Mouse (Mus musculus): ENCODE data around the gene Ppp1r36.
"Not testable (repeated sequence)": the region's sequence is repeated elsewhere in the genome, so short reads cannot be mapped to it uniquely, and the experiment has no call there.

Ppp1r36 gene

GRCm38 (mm10) chr12:76401674-76402073 is 15.7 kb upstream of the Ppp1r36 start:
- DNase-seq = no peak

GRCm38 (mm10) chr12:76402991-76403885 is 14.1 kb upstream of the Ppp1r36 start:
- DNase-seq = no peak

GRCm38 (mm10) chr12:76403886-76404537 is 13.3 kb upstream of the Ppp1r36 start, which contains the start of gene Hspa2:
TSS of gene Hspa2 (plus strand) at chr12:76404176.
- DNase-seq = peak; percentile 100

DNA sequence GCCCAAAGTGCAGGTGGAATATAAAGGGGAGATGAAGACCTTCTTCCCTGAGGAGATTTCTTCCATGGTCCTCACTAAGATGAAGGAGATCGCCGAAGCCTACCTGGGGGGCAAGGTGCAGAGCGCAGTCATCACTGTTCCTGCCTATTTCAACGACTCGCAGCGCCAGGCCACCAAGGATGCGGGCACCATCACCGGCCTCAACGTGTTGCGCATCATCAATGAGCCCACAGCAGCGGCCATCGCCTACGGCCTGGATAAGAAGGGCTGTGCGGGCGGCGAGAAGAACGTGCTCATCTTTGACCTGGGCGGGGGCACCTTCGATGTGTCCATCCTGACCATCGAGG is 12.5 kb upstream of the Ppp1r36 start:
- no peak for DNase-seq

DNA sequence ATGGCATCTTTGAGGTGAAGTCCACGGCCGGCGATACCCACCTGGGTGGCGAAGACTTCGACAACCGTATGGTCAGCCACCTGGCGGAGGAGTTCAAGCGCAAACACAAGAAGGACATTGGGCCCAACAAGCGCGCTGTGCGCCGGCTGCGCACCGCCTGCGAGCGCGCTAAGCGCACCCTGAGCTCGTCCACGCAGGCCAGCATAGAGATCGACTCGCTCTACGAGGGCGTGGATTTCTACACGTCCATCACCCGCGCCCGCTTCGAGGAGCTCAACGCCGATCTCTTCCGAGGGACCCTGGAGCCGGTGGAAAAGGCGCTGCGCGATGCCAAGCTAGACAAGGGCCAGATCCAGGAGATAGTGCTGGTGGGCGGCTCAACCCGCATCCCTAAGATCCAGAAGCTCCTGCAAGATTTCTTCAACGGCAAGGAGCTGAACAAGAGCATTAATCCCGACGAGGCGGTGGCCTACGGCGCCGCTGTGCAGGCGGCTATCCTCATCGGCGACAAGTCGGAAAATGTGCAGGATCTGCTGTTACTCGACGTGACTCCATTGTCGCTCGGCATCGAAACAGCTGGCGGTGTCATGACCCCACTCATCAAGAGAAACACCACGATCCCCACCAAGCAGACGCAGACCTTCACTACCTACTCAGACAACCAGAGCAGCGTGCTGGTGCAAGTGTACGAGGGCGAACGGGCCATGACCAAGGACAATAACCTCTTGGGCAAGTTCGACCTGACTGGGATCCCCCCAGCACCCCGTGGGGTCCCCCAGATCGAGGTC is 12.0 kb upstream of the Ppp1r36 start:
- DNase-seq = peak; percentile 68

GRCm38 (mm10) chr12:76405971-76406370 is 11.4 kb upstream of the Ppp1r36 start:
- DNase-seq = peak; percentile 30

GRCm38 (mm10) chr12:76407184-76407583 is 10.2 kb upstream of the Ppp1r36 start:
- DNase-seq = no peak

DNA sequence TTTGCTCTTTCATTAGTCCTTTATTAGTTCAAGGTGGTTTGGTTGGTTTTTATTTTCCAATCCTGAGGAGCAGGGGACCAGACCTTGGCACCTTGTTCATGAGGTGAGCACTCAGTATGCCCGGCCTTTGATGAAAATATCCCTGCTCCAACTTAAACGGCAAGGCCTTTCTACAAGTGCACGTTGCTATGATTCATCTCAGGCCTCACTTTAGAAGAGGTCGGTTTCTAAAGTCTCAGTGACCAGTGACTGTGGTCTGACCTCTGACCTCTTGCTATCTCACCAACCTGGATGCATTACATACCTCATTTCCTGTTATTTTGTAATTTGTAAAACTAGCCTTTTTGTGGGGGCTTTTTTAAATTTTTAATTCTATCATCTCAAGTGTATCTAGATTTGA is 8.2 kb upstream of the Ppp1r36 start:
- no peak for DNase-seq

- DNase-seq = no peak
Measured at GRCm38 (mm10) chr12:76415383-76416010, 1.8 kb upstream of the Ppp1r36 start.

GRCm38 (mm10) chr12:76418346-76418745 is 1.0 kb downstream of the Ppp1r36 start:
- DNase-seq = no peak

GRCm38 (mm10) chr12:76425256-76425655 is 7.9 kb downstream of the Ppp1r36 start:
- DNase-seq = no peak

GRCm38 (mm10) chr12:76427546-76427945 is 10.2 kb downstream of the Ppp1r36 start:
- no peak for DNase-seq

DNA sequence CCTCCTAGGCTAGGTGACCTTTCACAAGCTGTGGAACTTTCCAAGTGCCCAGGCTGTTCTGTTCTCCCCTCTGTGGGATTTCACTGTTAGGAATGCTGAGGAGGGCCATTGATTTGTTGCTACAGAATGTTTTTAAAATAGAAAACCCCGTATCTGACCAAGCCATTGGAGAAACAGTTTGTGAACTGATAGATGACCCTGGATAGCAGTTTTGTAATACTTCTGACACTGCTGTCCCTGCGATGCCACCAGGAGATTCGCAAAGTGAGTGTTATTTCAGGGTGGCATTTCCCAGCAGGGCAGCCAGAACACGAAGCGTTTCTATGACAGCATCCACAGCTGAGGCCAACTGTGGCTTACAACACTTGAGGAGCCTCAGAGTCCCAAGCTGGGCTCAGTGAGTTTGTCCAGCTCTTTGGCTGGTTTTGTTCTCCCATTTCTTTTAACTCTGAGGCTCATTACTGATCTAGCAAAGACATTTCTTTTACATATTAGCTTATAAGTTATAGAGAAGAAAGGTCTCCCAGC is 13.6 kb downstream of the Ppp1r36 start:
- DNase-seq = no peak

- no peak for DNase-seq
Measured at GRCm38 (mm10) chr12:76431431-76431830, 14.1 kb downstream of the Ppp1r36 start.

DNA sequence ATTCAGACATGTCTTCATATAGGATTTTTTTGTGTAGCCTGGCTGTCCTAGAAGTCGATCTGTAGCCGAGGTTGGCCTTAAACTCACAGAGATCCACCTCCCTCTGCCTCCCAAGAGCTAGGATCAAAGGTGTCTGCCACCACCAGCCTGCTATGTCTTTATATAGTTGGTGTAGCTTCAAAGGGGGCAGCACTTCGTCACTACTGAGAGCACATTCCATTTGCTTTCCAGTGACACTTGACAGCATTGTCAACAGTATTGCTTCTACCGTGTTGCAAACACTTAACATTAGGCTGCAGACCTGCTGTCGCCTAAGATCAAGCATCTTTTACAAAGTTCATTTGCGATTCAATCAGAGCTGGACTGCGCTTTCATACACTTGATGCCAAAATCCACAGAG is 16.8 kb downstream of the Ppp1r36 start:
- DNase-seq = no peak

DNA sequence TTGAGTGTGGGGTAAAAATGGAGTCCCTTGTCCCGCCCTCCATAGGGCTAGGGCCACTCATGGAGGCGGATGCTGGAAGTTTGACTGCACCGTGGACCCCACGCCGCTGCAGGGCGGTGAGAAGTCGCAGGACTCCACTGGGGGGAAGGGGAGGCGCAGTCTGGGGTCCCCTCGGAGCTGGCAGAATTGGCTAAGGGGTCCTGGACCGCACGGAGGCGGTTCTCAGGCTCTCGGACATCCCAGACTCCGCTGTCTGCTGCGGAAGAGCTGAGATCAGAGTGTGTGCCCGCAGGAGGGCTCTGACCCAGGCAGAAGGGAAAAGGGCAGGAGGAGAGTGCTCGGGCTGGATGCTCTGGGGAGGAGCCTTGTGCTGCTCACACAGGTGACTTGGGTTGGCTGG is 17.7 kb downstream of the Ppp1r36 start:
- DNase-seq = no peak

GRCm38 (mm10) chr12:76435549-76435948 is 18.2 kb downstream of the Ppp1r36 start:
- no peak for DNase-seq

- DNase-seq = not testable (repeated sequence)
Measured at GRCm38 (mm10) chr12:76443488-76443887, 26.1 kb downstream of the Ppp1r36 start.

- DNase-seq = no peak
Measured at GRCm38 (mm10) chr12:76444359-76444772, 27.0 kb downstream of the Ppp1r36 start.

DNA sequence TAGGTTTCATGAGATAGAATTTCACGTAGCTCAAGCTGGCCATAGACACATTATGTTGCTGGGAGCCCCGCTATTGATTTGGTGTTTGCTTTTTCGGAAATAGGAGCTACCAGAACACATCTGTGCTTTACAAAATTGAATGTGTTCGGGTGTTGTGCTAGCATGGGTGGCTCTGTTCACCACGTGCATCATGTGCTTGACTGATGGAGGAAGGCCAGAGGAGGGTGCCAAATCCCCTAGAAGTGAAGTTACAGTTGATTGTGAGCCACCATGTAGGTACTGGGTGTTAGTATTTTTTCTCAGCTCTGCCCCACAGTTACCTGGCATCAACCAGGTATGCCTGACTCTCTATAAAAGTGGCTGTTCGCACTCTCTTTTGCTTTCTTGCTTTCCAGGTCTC is 27.5 kb downstream of the Ppp1r36 start:
- no peak for DNase-seq

DNA sequence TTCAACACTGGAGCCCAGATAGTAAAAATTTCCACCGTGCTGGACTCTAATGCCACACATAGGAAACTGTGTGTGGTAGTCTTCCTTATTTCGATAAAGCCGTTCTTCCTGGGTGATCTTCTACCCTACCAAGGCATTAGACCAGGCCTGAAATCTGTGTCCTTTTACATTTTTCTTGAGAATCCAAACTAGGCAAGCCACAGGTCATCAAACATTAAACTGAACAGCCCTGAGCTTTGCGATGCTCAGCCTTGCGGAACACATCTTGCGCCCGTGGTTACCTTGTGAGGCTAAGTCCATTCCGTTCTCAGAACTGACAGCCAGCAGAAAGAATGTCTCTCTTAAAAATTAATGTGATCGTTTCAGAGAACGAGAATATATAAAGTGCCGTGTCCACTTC is 28.9 kb downstream of the Ppp1r36 start:
- DNase-seq = peak; percentile 33

GRCm38 (mm10) chr12:76448127-76448526 is 30.8 kb downstream of the Ppp1r36 start:
- no peak for DNase-seq

GRCm38 (mm10) chr12:76452203-76452602 is 34.9 kb downstream of the Ppp1r36 start:
- no peak for DNase-seq
